Mouse (Mus musculus): ENCODE measurements around the gene Tpst1. TPM values are rescaled to one million over a fixed set of nuclear protein-coding genes. Genes with fewer than 3 reads are reported as not detected.

Gene Tpst1
- polyA plus RNA-seq, 1 experiment = 9.4 TPM

- Histone ChIP-seq H3K36me3 (ENCODE audit: control insufficient read depth, insufficient read depth) (no peaks in the 10 kb centered on the region), H3K4me3 (no peak overlapping the region), H3K27me3 (ENCODE audit: control insufficient read depth, insufficient read depth, insufficient read length) (no peaks in the 10 kb centered on the region), H3K79me2 (ENCODE audit: control insufficient read depth, insufficient read depth) (peaks cover 19% of the 10 kb centered on the region), H3ac (ENCODE audit: control insufficient read depth, insufficient read length) (no peak overlapping the region), H3K4me2 (ENCODE audit: low read depth) (peak overlapping the region; percentile 24)
- TF ChIP-seq SRF (IDR thresholded peaks at IDR 0.05; ENCODE audit: control insufficient read depth, insufficient read length, low read depth) (no peak), REST (IDR thresholded peaks at IDR 0.05; ENCODE audit: insufficient read depth, insufficient read length) (no peak), POLR2AphosphoS2 (IDR thresholded peaks at IDR 0.05; ENCODE audit: insufficient read length, low read depth) (no peak), CEBPB (IDR thresholded peaks at IDR 0.05; ENCODE audit: insufficient read depth, poor library complexity, severe bottlenecking) (no peak), TCF3 (IDR thresholded peaks at IDR 0.05; ENCODE audit: insufficient read length, low read depth) (no peak), MYOG (IDR thresholded peaks at IDR 0.05; ENCODE audit: control insufficient read depth in 1 of 3, insufficient read depth in 1 of 3, insufficient read length in 2 of 3, low read depth in 2 of 3) (no peak), POLR2A (IDR thresholded peaks at IDR 0.05; ENCODE audit: insufficient read length, low read depth) (no peak), MAX (IDR thresholded peaks at IDR 0.05; ENCODE audit: low read depth) (no peak), TCF12 (IDR thresholded peaks at IDR 0.05; ENCODE audit: insufficient read depth, poor library complexity, severe bottlenecking) (no peak), E2F4 (IDR thresholded peaks at IDR 0.05; ENCODE audit: insufficient read depth) (no peak), MYOD1 (IDR thresholded peaks at IDR 0.05; ENCODE audit: control insufficient read depth in 1 of 3, insufficient read length in 2 of 3, low read depth in 2 of 3) (no peak), USF1 (IDR thresholded peaks at IDR 0.05; ENCODE audit: low read depth) (no peak)
These were observed 96.0 kb downstream of the Tpst1 start for GRCm38 (mm10) chr5:130169109-130169508.

DNA sequence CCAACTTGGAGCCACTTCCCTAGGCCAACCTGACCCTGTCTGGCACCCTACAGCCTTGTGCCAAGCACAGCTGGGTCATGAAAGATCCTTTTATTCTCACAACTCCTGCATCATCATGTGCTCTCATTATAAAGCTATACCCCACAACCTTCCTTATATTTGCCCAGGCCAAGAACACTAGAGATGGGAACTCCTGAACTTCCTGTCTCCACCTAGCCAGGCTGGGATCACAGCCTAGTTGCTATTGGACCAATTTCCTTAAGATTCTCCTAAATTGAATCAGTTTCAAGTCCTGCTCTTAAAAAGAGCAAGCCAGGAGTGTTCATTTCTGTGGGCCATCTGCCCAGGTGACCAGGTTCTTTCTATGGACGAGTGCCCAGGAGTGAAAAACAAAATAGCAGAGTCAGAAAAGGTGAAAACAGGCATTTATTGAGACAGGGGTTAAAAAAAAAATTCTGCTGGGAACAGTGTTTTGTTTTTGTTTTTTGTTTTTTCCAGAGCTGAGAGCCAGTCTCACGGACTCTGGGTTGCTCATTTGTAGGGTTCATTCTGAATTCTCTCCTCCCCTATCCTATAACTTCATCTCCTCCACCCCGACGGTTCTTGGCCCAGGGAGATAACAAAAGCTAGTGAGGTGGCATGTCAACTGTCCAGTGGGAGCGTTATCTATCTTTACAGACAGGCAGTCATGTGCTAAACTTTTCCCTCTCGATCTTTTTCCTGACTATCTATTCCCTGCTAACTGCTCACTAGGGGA is 97.7 kb downstream of the Tpst1 start:
- Histone ChIP-seq H3ac (ENCODE audit: control insufficient read depth, insufficient read length) (peak overlapping the region; percentile 56), H3K79me2 (ENCODE audit: control insufficient read depth, insufficient read depth) (peaks cover 36% of the 10 kb centered on the region), H3K27me3 (ENCODE audit: control insufficient read depth, insufficient read depth, insufficient read length) (no peaks in the 10 kb centered on the region), H3K4me3 (peak overlapping the region; percentile 63), H3K36me3 (ENCODE audit: control insufficient read depth, insufficient read depth) (no peaks in the 10 kb centered on the region), H3K4me2 (ENCODE audit: low read depth) (peak overlapping the region; percentile 79)
- TF ChIP-seq POLR2AphosphoS2 (IDR thresholded peaks at IDR 0.05; ENCODE audit: insufficient read length, low read depth) (no peak), E2F4 (IDR thresholded peaks at IDR 0.05; ENCODE audit: insufficient read depth) (no peak), MAX (IDR thresholded peaks at IDR 0.05; ENCODE audit: low read depth) (no peak), REST (IDR thresholded peaks at IDR 0.05; ENCODE audit: insufficient read depth, insufficient read length) (no peak), MYOD1 (IDR thresholded peaks at IDR 0.05; ENCODE audit: control insufficient read depth in 1 of 3, insufficient read length in 2 of 3, low read depth in 2 of 3) (no peak), CEBPB (IDR thresholded peaks at IDR 0.05; ENCODE audit: insufficient read depth, poor library complexity, severe bottlenecking) (no peak), TCF12 (IDR thresholded peaks at IDR 0.05; ENCODE audit: insufficient read depth, poor library complexity, severe bottlenecking) (no peak), MYOG (IDR thresholded peaks at IDR 0.05; ENCODE audit: control insufficient read depth in 1 of 3, insufficient read depth in 1 of 3, insufficient read length in 2 of 3, low read depth in 2 of 3) (no peak), USF1 (IDR thresholded peaks at IDR 0.05; ENCODE audit: low read depth) (no peak), SRF (IDR thresholded peaks at IDR 0.05; ENCODE audit: control insufficient read depth, insufficient read length, low read depth) (no peak), TCF3 (IDR thresholded peaks at IDR 0.05; ENCODE audit: insufficient read length, low read depth) (no peak), POLR2A (IDR thresholded peaks at IDR 0.05; ENCODE audit: insufficient read length, low read depth) (no peak)

- Histone ChIP-seq H3K4me3 (peak within 1 kb of the TSS; percentile 63), H3ac (ENCODE audit: control insufficient read depth, insufficient read length) (peak within 1 kb of the TSS; percentile 56), H3K4me2 (ENCODE audit: low read depth) (peak within 1 kb of the TSS; percentile 95), H3K27me3 (ENCODE audit: control insufficient read depth, insufficient read depth, insufficient read length) (no peaks in the 10 kb centered on the region), H3K79me2 (ENCODE audit: control insufficient read depth, insufficient read depth) (peaks cover 42% of the 10 kb centered on the region), H3K36me3 (ENCODE audit: control insufficient read depth, insufficient read depth) (no peaks in the 10 kb centered on the region)
- TF ChIP-seq CEBPB (IDR thresholded peaks at IDR 0.05; ENCODE audit: insufficient read depth, poor library complexity, severe bottlenecking) (no peak), POLR2A (IDR thresholded peaks at IDR 0.05; ENCODE audit: insufficient read length, low read depth) (peak; percentile 99), E2F4 (IDR thresholded peaks at IDR 0.05; ENCODE audit: insufficient read depth) (no peak), POLR2AphosphoS2 (IDR thresholded peaks at IDR 0.05; ENCODE audit: insufficient read length, low read depth) (peak; percentile 98)
These were observed 98.4 kb downstream of the Tpst1 start, which contains the start of gene Rabgef1 for GRCm38 (mm10) chr5:130171423-130171954. TSS of gene Rabgef1 (plus strand) at chr5:130171798.

DNA sequence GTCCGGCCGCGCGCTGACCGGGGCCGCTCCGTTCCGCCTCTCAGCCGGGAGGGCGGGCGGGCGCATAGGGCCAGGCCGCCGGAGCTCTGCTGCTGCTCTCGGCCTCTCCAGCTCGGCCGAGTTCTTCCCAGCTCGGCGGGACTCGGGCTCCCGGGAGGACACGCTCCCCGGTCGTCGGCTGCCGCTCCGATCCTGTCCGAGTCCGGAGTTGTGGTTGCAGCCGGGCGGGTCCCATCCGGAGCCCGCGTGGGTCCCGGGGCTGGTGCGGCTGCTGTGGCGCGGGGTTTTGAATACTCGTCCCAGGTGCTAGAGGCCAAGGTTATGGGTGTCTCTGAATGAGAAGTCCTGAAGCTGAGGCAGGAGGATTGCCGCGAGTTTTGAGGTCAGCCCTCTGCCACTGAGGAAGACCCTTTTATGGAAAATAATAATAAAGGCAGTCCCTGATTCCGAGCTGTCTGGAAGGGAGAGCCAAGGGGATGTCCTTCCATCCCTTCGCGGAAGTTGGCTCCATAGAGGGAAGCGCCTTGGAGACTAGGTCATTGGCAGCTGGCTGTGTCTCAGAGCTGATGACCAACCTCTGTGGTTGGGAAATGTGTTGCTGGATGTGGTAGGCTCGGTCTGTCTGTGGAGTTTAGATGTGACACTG is 99.0 kb downstream of the Tpst1 start:
- no peaks in the 10 kb centered on the region for H3K27me3 ChIP-seq (ENCODE audit: control insufficient read depth, insufficient read depth, insufficient read length)
- H3K4me2 ChIP-seq (ENCODE audit: low read depth) = peak overlapping the region; percentile 95
- H3K79me2 ChIP-seq (ENCODE audit: control insufficient read depth, insufficient read depth) = peaks cover 48% of the 10 kb centered on the region
- peak overlapping the region; percentile 56 for H3ac ChIP-seq (ENCODE audit: control insufficient read depth, insufficient read length)
- no peaks in the 10 kb centered on the region for H3K36me3 ChIP-seq (ENCODE audit: control insufficient read depth, insufficient read depth)
- TF ChIP-seq POLR2AphosphoS2 (IDR thresholded peaks at IDR 0.05; ENCODE audit: insufficient read length, low read depth) (no peak), SRF (IDR thresholded peaks at IDR 0.05; ENCODE audit: control insufficient read depth, insufficient read length, low read depth) (peak; percentile 28), MAX (IDR thresholded peaks at IDR 0.05; ENCODE audit: low read depth) (no peak), MYOD1 (IDR thresholded peaks at IDR 0.05; ENCODE audit: control insufficient read depth in 1 of 3, insufficient read length in 2 of 3, low read depth in 2 of 3) (peak in 2 of 3 experiments; percentile 6 to 39), MYOG (IDR thresholded peaks at IDR 0.05; ENCODE audit: control insufficient read depth in 1 of 3, insufficient read depth in 1 of 3, insufficient read length in 2 of 3, low read depth in 2 of 3) (peak in 1 of 3 experiments; percentile 27), TCF12 (IDR thresholded peaks at IDR 0.05; ENCODE audit: insufficient read depth, poor library complexity, severe bottlenecking) (no peak)
- peak overlapping the region; percentile 63 for H3K4me3 ChIP-seq
